Mouse (Mus musculus) retina, postnatal 1 day (tissue): ENCODE results near the gene Gm12394.
"Not testable (repeated sequence)": the region's sequence is repeated elsewhere in the genome, so short reads cannot be mapped to it uniquely, and the experiment has no call there.

Experiments
- DNase-seq: peaks from one replicate; pipeline ENCODE4 v3.0.0-alpha.2; 2012

Gm12394 gene

GRCm38 (mm10) chr4:42853788-42854187, 2.8 kb downstream of the Gm12394 start, which contains the start of gene Fam205a1:
TSS of gene Fam205a1 (minus strand) at chr4:42853888.
- not testable (repeated sequence) for DNase-seq

- DNase-seq, result not testable (repeated sequence)
Measured at GRCm38 (mm10) chr4:42773893-42774292, 82.7 kb downstream of the Gm12394 start, which contains the start of gene Ccl21a. TSS of gene Ccl21a (minus strand) at chr4:42773993.

GRCm38 (mm10) chr4:42756477-42756876, 100.1 kb downstream of the Gm12394 start, which contains the start of gene Ccl19:
TSS of gene Ccl19 (minus strand) at chr4:42756577.
- not testable (repeated sequence) for DNase-seq

- not testable (repeated sequence) for DNase-seq
Measured at GRCm38 (mm10) chr4:42735245-42735644, 121.3 kb downstream of the Gm12394 start, which contains the start of gene 4930578G10Rik. TSS of gene 4930578G10Rik (plus strand) at chr4:42735545.
